8 mouse cellular contexts compared by ENCODE assay signal in the genomic region with DNA sequence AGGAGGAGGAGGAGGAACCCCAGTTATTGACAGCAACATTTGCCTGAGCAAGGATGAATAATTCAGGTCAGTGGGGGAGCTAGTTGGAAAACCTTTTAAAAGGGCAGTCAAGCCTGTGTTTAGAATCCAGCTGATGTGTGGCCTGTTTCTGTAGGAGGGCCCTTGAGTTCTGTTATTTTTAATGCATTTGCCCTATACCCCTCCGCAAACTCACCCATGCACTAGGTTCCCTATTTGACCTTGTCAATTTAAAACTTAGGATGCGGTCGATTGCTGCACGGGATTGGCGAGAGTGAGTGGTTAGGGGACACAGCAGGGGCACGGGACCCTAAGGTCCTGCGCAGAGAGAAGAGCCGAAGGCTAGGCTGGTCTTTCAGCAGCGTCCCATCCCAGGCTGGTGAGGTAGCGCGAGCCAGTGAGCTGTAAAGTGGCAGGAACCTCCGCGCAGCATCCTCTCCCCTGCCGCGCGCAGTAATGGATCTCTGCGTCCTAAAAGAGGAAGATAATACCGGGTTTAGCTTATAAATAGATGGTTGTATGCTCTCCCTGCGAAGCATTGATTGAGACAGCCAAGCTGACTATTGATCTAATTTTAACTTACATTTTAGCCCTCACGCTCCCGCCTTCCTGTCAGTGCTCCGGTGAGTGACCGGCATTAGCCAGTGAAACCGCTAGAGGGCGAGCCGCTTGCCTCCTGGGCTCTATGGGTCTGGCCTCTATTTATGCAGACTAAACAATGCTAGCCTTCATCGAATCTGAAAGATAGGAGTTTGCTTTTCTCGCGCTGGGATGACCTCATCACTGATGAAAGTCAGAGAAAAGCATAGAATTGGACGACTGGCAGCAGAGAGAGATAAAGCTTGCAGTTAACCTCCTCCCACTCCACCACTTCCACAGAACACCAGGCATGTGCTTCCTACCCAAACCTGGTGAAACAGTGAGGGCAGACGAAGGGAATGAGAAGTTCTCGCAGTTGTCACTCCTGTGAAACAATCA.
A peak's percentile ranks its signal among the peaks of the same experiment; 100 is the strongest.
DNase-seq lines count a peak whose midpoint lies in the region; ATAC-seq and TF ChIP-seq lines count a peak whose summit lies in the region.

No protein-coding gene starts in this region.

- H3K27ac ChIP-seq in CH12.LX (ENCODE audit: insufficient read depth, low read depth) = peak overlapping the region; percentile 48
- H3K27ac ChIP-seq in forebrain, embryonic 12.5 days = no peak overlapping the region
- H3K27ac ChIP-seq in heart, postnatal 0 days (ENCODE audit: low read depth) = no peak overlapping the region
- H3K27ac ChIP-seq in liver, embryonic 13.5 days = no peak overlapping the region
- no peak overlapping the region for H3K27ac ChIP-seq in stomach, embryonic 15.5 days

- in situ Hi-C loops in CH12.LX (cut with MboI; ENCODE audit: low pct_ligation_motif_present, low pct_unique_long_range_greater_than_20kb, low sequenced_read_pairs) = loop anchor here (25.0 kb wide), 2 partner anchors 509 to 691 kb away; no protein-coding TSS in a partner anchor

- peak; percentile 77 for TF ChIP-seq RAD21 in CH12.LX (IDR thresholded peaks at IDR 0.05; ENCODE audit: low read depth, low read length)

- H3K9ac ChIP-seq in CH12.LX (ENCODE audit: insufficient read depth, low read depth) = peak overlapping the region; percentile 41
- H3K9ac ChIP-seq in forebrain, embryonic 12.5 days = peak overlapping the region; percentile 29; the same call in 1 of the 2 replicates
- no peak overlapping the region; the same call in 1 of the 2 replicates for H3K9ac ChIP-seq in heart, postnatal 0 days (replicated peaks; ENCODE audit: low read depth, low read length)
- H3K9ac ChIP-seq in liver, embryonic 13.5 days = peak overlapping the region; percentile 51
- H3K9ac ChIP-seq in stomach, embryonic 15.5 days = no peak overlapping the region

- no peaks in the 10 kb centered on the region for H3K27me3 ChIP-seq in CH12.LX (replicated peaks)
- no peaks in the 10 kb centered on the region for H3K27me3 ChIP-seq in forebrain, embryonic 12.5 days
- H3K27me3 ChIP-seq in heart, postnatal 0 days (ENCODE audit: control insufficient read depth, insufficient read depth, low read length) = no peaks in the 10 kb centered on the region
- H3K27me3 ChIP-seq in liver, embryonic 13.5 days = no peaks in the 10 kb centered on the region
- H3K27me3 ChIP-seq in stomach, embryonic 15.5 days (replicated peaks) = no peaks in the 10 kb centered on the region

- no peaks in the 10 kb centered on the region for H3K79me2 ChIP-seq in CH12.LX (replicated peaks; ENCODE audit: control insufficient read depth, extremely low read depth, insufficient read depth, poor library complexity, severe bottlenecking)

- H3K4me3 ChIP-seq in CH12.LX (replicated peaks in 1 of 3; ENCODE audit: low read depth in 2 of 3, low read length in 2 of 3, poor library complexity in 1 of 3) = peak overlapping the region; percentile 53 to 60 (median 59)
- H3K4me3 ChIP-seq in forebrain, embryonic 12.5 days (replicated peaks) = peak overlapping the region; percentile 40
- peak overlapping the region; percentile 42 for H3K4me3 ChIP-seq in heart, postnatal 0 days (ENCODE audit: low read depth, low read length)
- H3K4me3 ChIP-seq in liver, embryonic 13.5 days (replicated peaks) = peak overlapping the region; percentile 49
- peak overlapping the region; percentile 35 for H3K4me3 ChIP-seq in stomach, embryonic 15.5 days (replicated peaks)

- peak; percentile 62 for TF ChIP-seq POLR2A in CH12.LX (IDR thresholded peaks at IDR 0.05; ENCODE audit: low read depth, low read length)

- H3K9me3 ChIP-seq in CH12.LX (replicated peaks; ENCODE audit: low read length) = no peaks in the 10 kb centered on the region
- H3K9me3 ChIP-seq in forebrain, embryonic 12.5 days = no peaks in the 10 kb centered on the region
- H3K9me3 ChIP-seq in heart, postnatal 0 days (replicated peaks; ENCODE audit: control insufficient read depth, low read length) = no peaks in the 10 kb centered on the region
- no peaks in the 10 kb centered on the region for H3K9me3 ChIP-seq in liver, embryonic 13.5 days (replicated peaks)
- no peaks in the 10 kb centered on the region for H3K9me3 ChIP-seq in stomach, embryonic 15.5 days

- H3K36me3 ChIP-seq in CH12.LX (replicated peaks in 1 of 2; ENCODE audit: control insufficient read depth in 1 of 2, insufficient read depth in 1 of 2, low read length in 1 of 2) = no peaks in the 10 kb centered on the region
- no peaks in the 10 kb centered on the region for H3K36me3 ChIP-seq in forebrain, embryonic 12.5 days (replicated peaks)
- no peaks in the 10 kb centered on the region for H3K36me3 ChIP-seq in heart, postnatal 0 days (replicated peaks; ENCODE audit: control insufficient read depth, insufficient read depth, low read length)
- no peaks in the 10 kb centered on the region for H3K36me3 ChIP-seq in liver, embryonic 13.5 days
- no peaks in the 10 kb centered on the region for H3K36me3 ChIP-seq in stomach, embryonic 15.5 days

- peak overlapping the region; percentile 94 for H3K4me2 ChIP-seq in CH12.LX (ENCODE audit: insufficient read depth, low read depth, poor library complexity, severe bottlenecking)
- H3K4me2 ChIP-seq in forebrain, embryonic 12.5 days = peak overlapping the region; percentile 58
- H3K4me2 ChIP-seq in heart, postnatal 0 days (ENCODE audit: low read depth, low read length) = peak overlapping the region; percentile 61
- H3K4me2 ChIP-seq in liver, embryonic 13.5 days = peak overlapping the region; percentile 71
- H3K4me2 ChIP-seq in stomach, embryonic 15.5 days = peak overlapping the region; percentile 66

- peak; percentile 79 to 95 for TF ChIP-seq CTCF in CH12.LX (conservative IDR thresholded peaks at IDR 0.05 in 1 of 2, IDR thresholded peaks at IDR 0.05 in 1 of 2; ENCODE audit: low read depth in 2 of 2, low read length in 2 of 2)
- peak; percentile 72 for TF ChIP-seq CTCF in heart, postnatal 0 days (IDR thresholded peaks at IDR 0.05; ENCODE audit: low read depth)

- peaks cover 3 to 26% of the 10 kb centered on the region in 2 experiments for H3K4me1 ChIP-seq in CH12.LX (ENCODE audit: control insufficient read depth in 1 of 2, insufficient read depth in 2 of 2)
- peaks cover 4% of the 10 kb centered on the region; the same call in 1 of the 2 replicates for H3K4me1 ChIP-seq in forebrain, embryonic 12.5 days
- H3K4me1 ChIP-seq in heart, postnatal 0 days (ENCODE audit: control insufficient read depth, insufficient read depth) = no peaks in the 10 kb centered on the region
- H3K4me1 ChIP-seq in liver, embryonic 13.5 days (replicated peaks) = peaks cover 3% of the 10 kb centered on the region
- H3K4me1 ChIP-seq in stomach, embryonic 15.5 days = no peaks in the 10 kb centered on the region

- 10% methylated on average over 32 of the region's 32 CpGs for WGBS in forebrain, embryonic 12.5 days
- 9% methylated on average over 32 of the region's 32 CpGs for WGBS in heart, postnatal 0 days
- 5% methylated on average over 32 of the region's 32 CpGs for WGBS in liver, embryonic 13.5 days (ENCODE audit: insufficient replicate concordance)
- WGBS in stomach, embryonic 15.5 days = 13% methylated on average over 32 of the region's 32 CpGs

- TF ChIP-seq EP300 in CH12.LX (IDR thresholded peaks at IDR 0.05; ENCODE audit: low read length) = peak; percentile 66; the same call in 1 of the 2 replicates
- no peak for TF ChIP-seq EP300 in heart, postnatal 0 days (IDR thresholded peaks at IDR 0.05; ENCODE audit: low read depth)

- dilution Hi-C loops in CH12.LX (cut with MboI; ENCODE audit: extremely low pct_ligation_motif_present, extremely low pct_unique_long_range_greater_than_20kb, low sequenced_read_pairs) = no loop called here

- ATAC-seq in forebrain, embryonic 12.5 days (ENCODE audit: low FRiP score) = peak; percentile 95
- peak; percentile 71; the same call in 1 of the 2 replicates for ATAC-seq in heart, postnatal 0 days (ENCODE audit: insufficient read depth, low read depth)
- peak; percentile 83 for ATAC-seq in liver, embryonic 13.5 days (ENCODE audit: low read depth)
- peak; percentile 82; the same call in 1 of the 2 replicates for ATAC-seq in stomach, embryonic 15.5 days (ENCODE audit: insufficient read depth, low FRiP score, low read depth)

- DNase-seq in CH12.LX (ENCODE audit: extremely low read depth) = peak; percentile 93
- DNase-seq in c-Kit-positive CD71-positive TER-119-positive erythroid progenitor cells, embryonic 14.5 days (ENCODE audit: low spot score) = peak; percentile 38
- peak; percentile 41 for DNase-seq in heart, postnatal 0 days (ENCODE audit: low spot score)
- peak; percentile 60 to 86 for DNase-seq in kidney, postnatal 36 days
- peak; percentile 31 for DNase-seq in liver, embryonic 13.5 days
- DNase-seq in neural tube, embryonic 10.5 days (ENCODE audit: extremely low spot score, low spot score) = peak; percentile 78

TF ChIP-seq in CH12.LX, 34 proteins besides CTCF, POLR2A, EP300 and RAD21 (continues in another document):
- TF ChIP-seq CHD2 (IDR thresholded peaks at IDR 0.05; ENCODE audit: low read length) = peak; percentile 76
- peak; percentile 78; the same call in 1 of the 2 replicates for TF ChIP-seq MYC (IDR thresholded peaks at IDR 0.05; ENCODE audit: low read depth, low read length)
- TF ChIP-seq CHD1 (IDR thresholded peaks at IDR 0.05; ENCODE audit: low read depth, low read length) = no peak
- TF ChIP-seq ZMIZ1 (IDR thresholded peaks at IDR 0.05; ENCODE audit: low read depth, low read length) = no peak
- no peak; the same call in 1 of the 2 replicates for TF ChIP-seq ZNF384 (IDR thresholded peaks at IDR 0.05; ENCODE audit: low read depth, low read length)
- TF ChIP-seq ELF1 (IDR thresholded peaks at IDR 0.05; ENCODE audit: low read depth, low read length) = peak; percentile 70; the same call in 1 of the 2 replicates
- TF ChIP-seq TBP (conservative IDR thresholded peaks at IDR 0.05; ENCODE audit: low read depth, low read length) = 0 out of 2 replicates have a peak, but pooled peaks have one; percentile 27
- TF ChIP-seq GABPA (IDR thresholded peaks at IDR 0.05; ENCODE audit: insufficient replicate concordance, low read depth, low read length) = no peak
- TF ChIP-seq MAFK (IDR thresholded peaks at IDR 0.05; ENCODE audit: insufficient replicate concordance, low read length) = peak; percentile 54; the same call in 1 of the 2 replicates
- peak; percentile 88 for TF ChIP-seq MAX (IDR thresholded peaks at IDR 0.05; ENCODE audit: low read length)
- no peak; the same call in 1 of the 2 replicates for TF ChIP-seq UBTF (IDR thresholded peaks at IDR 0.05; ENCODE audit: low read depth, low read length)
- peak; percentile 84 for TF ChIP-seq BHLHE40 (IDR thresholded peaks at IDR 0.05; ENCODE audit: low read depth, low read length)
- TF ChIP-seq JUND (conservative IDR thresholded peaks at IDR 0.05; ENCODE audit: low read depth, low read length) = peak; percentile 62
- TF ChIP-seq NELFE (IDR thresholded peaks at IDR 0.05; ENCODE audit: low read depth, low read length) = peak; percentile 57; the same call in 1 of the 2 replicates
- TF ChIP-seq MEF2A (IDR thresholded peaks at IDR 0.05; ENCODE audit: borderline replicate concordance, low read depth, low read length) = peak; percentile 89; the same call in 1 of the 2 replicates
- peak; percentile 75; the same call in 1 of the 2 replicates for TF ChIP-seq E2F4 (IDR thresholded peaks at IDR 0.05; ENCODE audit: insufficient replicate concordance, low read depth, low read length)

Comparison
In these comparisons a context has a peak if more than half of its experiments do, and no peak if none do; other contexts are left out.
1. DNase-seq: peak in every context shown above with its lines; median percentile 93 in CH12.LX; 78 in neural tube, embryonic 10.5 days; 73 in kidney, postnatal 36 days; 41 in heart, postnatal 0 days; 38 in c-Kit-positive CD71-positive TER-119-positive erythroid progenitor cells, embryonic 14.5 days; 31 in liver, embryonic 13.5 days.
2. H3K9ac ChIP-seq: peak in CH12.LX (single experiment), forebrain, embryonic 12.5 days (single experiment) and liver, embryonic 13.5 days (single experiment); none in heart, postnatal 0 days (single experiment) and stomach, embryonic 15.5 days (single experiment).
3. Peak in every context shown above with its lines, with median percentiles within 50 percentile points of each other: H3K4me2 ChIP-seq, H3K4me3 ChIP-seq and ATAC-seq.